Mouse (Mus musculus): Measurements from ENCODE around the gene Mdc1. TPM values are rescaled to one million over a fixed set of nuclear protein-coding genes. Genes with fewer than 3 reads are reported as not detected.
A peak's percentile ranks its signal among the peaks of the same experiment; 100 is the strongest.

The Mdc1 gene
- polyA plus RNA-seq, 1 experiment from 2014 or later = 2.7 TPM

GRCm38 (mm10) chr17:35834696-35835422 lies 6.5 kb upstream of the Mdc1 start:
- no peak for ATAC-seq
- no peaks in the 10 kb centered on the region for H3K9me3 ChIP-seq (ENCODE audit: control insufficient read depth)
- peaks cover 51% of the 10 kb centered on the region for H3K36me3 ChIP-seq (ENCODE audit: control insufficient read depth, insufficient read depth)
- no peaks in the 10 kb centered on the region for H3K27me3 ChIP-seq (replicated peaks; ENCODE audit: control insufficient read depth, insufficient read depth, low read length)
- no peak overlapping the region for H3K4me3 ChIP-seq (ENCODE audit: low read depth, low read length)
- TF ChIP-seq CTCF (IDR thresholded peaks at IDR 0.05; ENCODE audit: low read depth) = peak; percentile 42
- 0 out of 2 replicates have a peak overlapping the region, but pooled peaks have one; percentile 36 for H3K27ac ChIP-seq (ENCODE audit: low read depth, low read length)
- WGBS = 56% methylated on average over 26 of the region's 26 CpGs
- H3K4me2 ChIP-seq (replicated peaks; ENCODE audit: low read depth) = peak overlapping the region; percentile 37; the same call in 1 of the 2 replicates
- no peak overlapping the region for H3K9ac ChIP-seq (ENCODE audit: low read depth, low read length)
- H3K4me1 ChIP-seq (replicated peaks; ENCODE audit: control insufficient read depth, insufficient read depth, low read length) = no peaks in the 10 kb centered on the region

GRCm38 (mm10) chr17:35835424-35836140 lies 5.7 kb upstream of the Mdc1 start:
- H3K9me3 ChIP-seq (ENCODE audit: control insufficient read depth) = no peaks in the 10 kb centered on the region
- no peaks in the 10 kb centered on the region for H3K27me3 ChIP-seq (replicated peaks; ENCODE audit: control insufficient read depth, insufficient read depth, low read length)
- peak overlapping the region; percentile 36; the same call in 1 of the 2 replicates for H3K27ac ChIP-seq (ENCODE audit: low read depth, low read length)
- H3K4me2 ChIP-seq (replicated peaks; ENCODE audit: low read depth) = peak overlapping the region; percentile 80
- H3K36me3 ChIP-seq (ENCODE audit: control insufficient read depth, insufficient read depth) = peaks cover 44% of the 10 kb centered on the region
- WGBS = 58% methylated on average over 26 of the region's 26 CpGs
- no peak overlapping the region for H3K9ac ChIP-seq (ENCODE audit: low read depth, low read length)
- H3K4me1 ChIP-seq (replicated peaks; ENCODE audit: control insufficient read depth, insufficient read depth, low read length) = no peaks in the 10 kb centered on the region
- H3K4me3 ChIP-seq (ENCODE audit: low read depth, low read length) = peak overlapping the region; percentile 67; the same call in 1 of the 2 replicates
- TF ChIP-seq CTCF (IDR thresholded peaks at IDR 0.05; ENCODE audit: low read depth) = no peak
- no peak for ATAC-seq

- no peaks in the 10 kb centered on the region for H3K27me3 ChIP-seq (replicated peaks; ENCODE audit: control insufficient read depth, insufficient read depth, low read length)
- H3K4me3 ChIP-seq (ENCODE audit: low read depth, low read length) = peak overlapping the region; percentile 67
- H3K9me3 ChIP-seq (ENCODE audit: control insufficient read depth) = no peaks in the 10 kb centered on the region
- peak; percentile 9 for ATAC-seq
- peak overlapping the region; percentile 68 for H3K9ac ChIP-seq (ENCODE audit: low read depth, low read length)
- peak overlapping the region; percentile 76 for H3K27ac ChIP-seq (ENCODE audit: low read depth, low read length)
- WGBS = 5% methylated on average over 24 of the region's 24 CpGs
- peaks cover 38% of the 10 kb centered on the region for H3K36me3 ChIP-seq (ENCODE audit: control insufficient read depth, insufficient read depth)
- no peaks in the 10 kb centered on the region for H3K4me1 ChIP-seq (replicated peaks; ENCODE audit: control insufficient read depth, insufficient read depth, low read length)
- TF ChIP-seq CTCF (IDR thresholded peaks at IDR 0.05; ENCODE audit: low read depth) = peak; percentile 88
- H3K4me2 ChIP-seq (replicated peaks; ENCODE audit: low read depth) = peak overlapping the region; percentile 80
Measured at GRCm38 (mm10) chr17:35836178-35836965, 4.9 kb upstream of the Mdc1 start.

DNA sequence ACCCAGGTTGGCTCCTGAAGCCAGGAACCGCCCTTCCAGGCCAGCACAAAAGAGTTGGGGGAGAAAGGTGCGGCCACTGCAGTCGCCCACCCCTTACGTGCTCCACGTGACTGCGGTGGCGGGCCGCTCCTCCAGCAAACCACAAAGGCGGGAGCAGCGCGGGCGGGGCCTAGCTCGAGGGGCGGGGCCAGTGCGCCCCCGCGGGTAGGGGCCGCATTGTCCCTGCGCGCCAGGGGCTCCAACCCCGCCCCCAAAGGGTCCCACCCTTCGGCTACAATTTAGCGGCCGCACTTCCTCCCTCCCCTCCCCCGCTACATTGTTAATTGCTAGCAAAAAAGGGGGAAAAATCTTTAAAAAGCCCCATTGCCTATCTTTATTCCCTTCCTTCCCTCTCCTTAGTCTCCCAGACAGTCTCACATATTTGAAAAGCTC lies 4.3 kb upstream of the Mdc1 start:
- no peak for TF ChIP-seq CTCF (IDR thresholded peaks at IDR 0.05; ENCODE audit: low read depth)
- Histone ChIP-seq H3K27me3 (replicated peaks; ENCODE audit: control insufficient read depth, insufficient read depth, low read length) (no peaks in the 10 kb centered on the region), H3K9me3 (ENCODE audit: control insufficient read depth) (no peaks in the 10 kb centered on the region), H3K4me1 (replicated peaks; ENCODE audit: control insufficient read depth, insufficient read depth, low read length) (no peaks in the 10 kb centered on the region), H3K27ac (ENCODE audit: low read depth, low read length) (peak overlapping the region; percentile 76), H3K4me2 (replicated peaks; ENCODE audit: low read depth) (peak overlapping the region; percentile 80), H3K9ac (ENCODE audit: low read depth, low read length) (peak overlapping the region; percentile 68), H3K4me3 (ENCODE audit: low read depth, low read length) (peak overlapping the region; percentile 67), H3K36me3 (ENCODE audit: control insufficient read depth, insufficient read depth) (peaks cover 35% of the 10 kb centered on the region)
- WGBS = 0% methylated on average over 24 of the region's 25 CpGs
- ATAC-seq = no peak

DNA sequence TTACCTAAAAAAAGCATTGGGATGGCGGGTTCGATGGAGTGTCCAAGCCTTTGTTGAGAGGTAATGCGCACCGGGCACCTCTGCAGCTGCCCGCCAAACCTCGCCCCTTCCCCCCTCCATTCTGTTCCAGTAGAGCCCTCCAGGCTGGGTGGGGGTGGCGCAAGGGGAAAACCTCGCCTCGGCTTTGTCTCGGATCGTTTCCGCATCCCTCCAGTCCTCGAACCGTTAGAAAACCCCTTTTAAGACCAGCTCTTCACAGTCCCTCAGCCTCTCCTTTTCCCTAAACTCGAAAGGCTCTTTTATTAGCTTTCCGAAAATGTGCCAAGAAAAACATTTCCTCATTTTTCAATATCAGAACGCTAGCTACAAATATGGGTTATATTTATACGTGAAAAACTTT lies 3.8 kb upstream of the Mdc1 start:
- ATAC-seq = no peak
- peak overlapping the region; percentile 76 for H3K27ac ChIP-seq (ENCODE audit: low read depth, low read length)
- peak overlapping the region; percentile 67 for H3K4me3 ChIP-seq (ENCODE audit: low read depth, low read length)
- no peaks in the 10 kb centered on the region for H3K27me3 ChIP-seq (replicated peaks; ENCODE audit: control insufficient read depth, insufficient read depth, low read length)
- H3K4me2 ChIP-seq (replicated peaks; ENCODE audit: low read depth) = peak overlapping the region; percentile 80
- H3K9ac ChIP-seq (ENCODE audit: low read depth, low read length) = peak overlapping the region; percentile 68
- no peaks in the 10 kb centered on the region for H3K4me1 ChIP-seq (replicated peaks; ENCODE audit: control insufficient read depth, insufficient read depth, low read length)
- under 1% methylated on average over 18 of the region's 18 CpGs for WGBS
- TF ChIP-seq CTCF (IDR thresholded peaks at IDR 0.05; ENCODE audit: low read depth) = no peak
- H3K9me3 ChIP-seq (ENCODE audit: control insufficient read depth) = no peaks in the 10 kb centered on the region
- H3K36me3 ChIP-seq (ENCODE audit: control insufficient read depth, insufficient read depth) = peaks cover 30% of the 10 kb centered on the region

All from intestine, postnatal 0 days (tissue).